Mouse (Mus musculus): Measurements from ENCODE around the gene Faf1. TPM values are rescaled to one million over a fixed set of nuclear protein-coding genes. Genes with fewer than 3 reads are reported as not detected.
A peak's percentile ranks its signal among the peaks of the same experiment; 100 is the strongest.

Gene Faf1
- total RNA-seq, 2 experiments from 2014 or later, result 26.8 to 27.6 TPM

DNA sequence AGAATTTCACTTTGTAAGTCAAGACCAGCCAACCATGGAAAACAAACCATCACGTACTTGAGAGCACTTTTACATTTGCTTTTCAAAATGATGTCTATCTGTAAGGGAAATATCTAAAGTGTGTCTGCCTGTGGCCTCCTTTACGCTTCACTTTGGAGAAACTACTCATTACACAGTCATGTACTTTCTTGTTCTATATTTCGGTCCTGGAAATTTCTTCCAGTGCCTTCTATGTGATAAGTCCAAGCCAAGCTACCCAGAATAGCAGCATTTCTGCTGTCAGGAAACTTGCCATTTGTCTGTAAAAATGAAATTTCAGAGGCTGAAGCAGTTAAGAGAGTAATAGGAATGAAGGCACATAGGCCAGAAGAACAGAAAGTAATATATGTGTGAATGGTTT lies 228.1 kb downstream of the Faf1 start:
- no peak for DNase-seq

DNA sequence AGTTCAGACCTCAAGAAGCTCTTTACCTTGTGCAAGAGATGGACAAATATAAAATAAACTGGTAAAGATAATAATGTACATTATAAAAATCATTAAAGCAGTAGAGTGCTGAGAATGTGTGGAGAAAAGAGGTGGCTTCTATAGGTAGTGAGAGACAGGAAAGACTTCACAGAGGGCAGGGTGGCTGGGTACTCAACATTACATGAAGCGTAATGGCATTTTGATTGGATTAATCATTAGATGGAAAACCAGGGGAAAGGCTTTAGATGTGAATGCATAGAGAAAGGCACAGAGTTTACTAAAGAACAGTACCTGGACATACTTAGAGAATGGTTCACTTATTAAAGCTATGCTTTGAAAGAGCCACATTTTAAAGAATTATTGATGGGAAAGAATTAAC lies 252.7 kb downstream of the Faf1 start:
- DNase-seq, result no peak

DNA sequence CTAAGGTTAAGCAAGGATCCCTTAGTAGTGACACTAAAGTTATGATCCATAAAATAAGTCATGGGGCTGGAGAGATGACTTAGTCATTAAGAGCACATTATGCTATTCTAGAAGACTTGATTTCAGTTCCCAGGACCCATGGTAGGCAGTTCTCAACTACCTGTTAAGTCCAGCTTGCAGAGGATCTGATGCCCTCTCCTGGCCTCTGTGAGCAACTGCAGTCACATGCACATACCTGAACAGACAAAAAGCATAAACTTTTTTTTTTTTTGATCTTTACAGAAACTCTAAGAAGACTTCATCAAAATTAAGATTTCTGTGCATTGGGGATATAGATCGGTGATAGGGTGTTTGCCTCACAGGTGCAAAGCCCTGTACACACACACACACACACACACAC lies 254.1 kb downstream of the Faf1 start:
- DNase-seq, result no peak

DNA sequence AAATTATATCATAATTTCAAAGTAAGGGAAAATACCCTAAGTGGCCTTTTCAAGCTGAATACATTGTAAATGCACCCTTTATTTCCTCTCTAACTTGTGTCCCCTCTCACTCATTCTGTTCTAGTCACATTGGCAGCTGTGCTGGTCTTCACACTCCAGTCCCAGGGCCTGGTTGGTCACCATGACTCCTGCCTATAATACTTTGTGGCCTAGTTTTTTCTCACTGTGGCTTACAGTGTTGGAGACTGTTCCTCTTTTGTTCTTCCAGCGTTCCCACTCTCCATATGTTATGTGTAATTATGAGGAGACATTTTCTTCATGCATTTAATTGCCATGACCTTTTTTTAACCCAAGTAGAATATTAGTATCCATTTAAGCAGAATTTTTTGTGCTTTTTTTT lies 254.5 kb downstream of the Faf1 start:
- no peak for DNase-seq

DNA sequence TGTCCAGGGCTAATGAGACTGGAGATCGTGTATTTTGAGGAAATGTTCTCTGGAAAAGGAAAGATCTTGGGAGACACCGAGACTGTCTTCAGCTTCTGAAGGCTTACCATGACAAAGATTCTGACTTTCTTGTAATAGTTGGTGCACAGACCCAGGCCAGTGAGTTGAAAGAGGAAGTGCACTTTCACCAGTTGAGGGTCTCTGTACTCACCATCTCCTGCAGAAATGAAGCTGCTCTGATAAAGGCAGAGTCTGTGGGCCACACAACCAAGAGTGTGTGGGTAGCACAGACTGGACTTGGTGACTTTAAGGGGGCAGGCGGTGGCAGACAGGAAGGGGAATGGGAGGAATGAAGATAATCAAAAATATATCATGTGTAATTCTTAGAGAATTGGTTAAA lies 260.2 kb downstream of the Faf1 start:
- no peak for DNase-seq

DNA sequence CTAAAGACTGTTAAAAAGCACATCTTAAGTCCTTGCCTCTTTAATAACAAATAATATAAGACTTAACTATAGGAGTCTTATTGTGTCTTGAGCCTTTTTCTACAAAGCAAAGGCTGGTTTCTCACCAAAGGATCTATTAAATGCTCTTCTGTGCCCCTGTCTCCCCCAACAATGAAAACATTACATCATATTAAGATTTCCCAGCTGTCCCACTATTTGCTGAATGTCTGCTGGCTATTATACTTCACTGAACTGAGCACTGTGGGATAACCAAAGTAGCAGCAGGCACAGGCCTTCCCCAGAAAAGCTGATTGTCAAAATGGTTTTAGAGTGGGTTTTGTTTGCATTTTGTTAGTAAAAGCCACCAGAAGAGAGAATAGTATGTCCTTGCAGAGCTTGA lies 262.9 kb downstream of the Faf1 start:
- DNase-seq, result no peak

DNA sequence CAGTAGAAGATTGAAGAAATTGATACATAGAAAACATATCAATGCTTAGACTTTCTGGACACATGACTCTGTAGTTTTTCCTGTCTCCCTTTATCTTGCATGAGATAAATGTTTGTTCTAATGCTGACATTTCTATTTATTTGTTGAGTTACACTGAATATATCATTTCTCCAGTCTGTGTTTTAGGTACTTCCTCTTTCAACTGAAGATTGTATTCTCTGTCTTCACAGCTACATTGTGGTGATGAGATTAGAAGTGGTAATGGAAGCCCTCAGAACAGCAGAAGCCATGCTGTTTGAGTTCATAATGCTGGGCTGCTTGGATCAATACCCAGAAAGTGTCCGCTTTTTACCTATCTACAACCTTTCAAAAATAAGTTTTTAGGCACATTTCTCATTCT lies 269.2 kb downstream of the Faf1 start:
- no peak for DNase-seq

DNA sequence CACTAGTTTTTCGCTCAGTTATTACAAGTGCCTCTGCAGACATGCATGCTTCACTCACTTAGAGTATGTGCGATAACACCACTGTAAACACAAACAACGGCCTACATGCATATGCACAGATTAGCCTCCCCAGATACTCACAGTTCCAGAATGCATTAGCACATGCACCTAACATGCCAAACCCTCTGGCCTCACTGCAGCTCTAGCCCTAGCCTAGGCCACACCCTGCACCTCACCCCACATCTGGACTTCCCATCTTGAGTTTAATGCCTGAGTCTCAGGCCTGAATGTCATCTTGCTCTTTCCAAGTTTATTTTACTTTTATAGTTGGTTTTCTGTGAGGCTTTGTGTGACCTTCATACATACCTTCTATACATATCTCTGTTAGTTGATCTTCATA lies 272.9 kb downstream of the Faf1 start:
- DNase-seq, result no peak

DNA sequence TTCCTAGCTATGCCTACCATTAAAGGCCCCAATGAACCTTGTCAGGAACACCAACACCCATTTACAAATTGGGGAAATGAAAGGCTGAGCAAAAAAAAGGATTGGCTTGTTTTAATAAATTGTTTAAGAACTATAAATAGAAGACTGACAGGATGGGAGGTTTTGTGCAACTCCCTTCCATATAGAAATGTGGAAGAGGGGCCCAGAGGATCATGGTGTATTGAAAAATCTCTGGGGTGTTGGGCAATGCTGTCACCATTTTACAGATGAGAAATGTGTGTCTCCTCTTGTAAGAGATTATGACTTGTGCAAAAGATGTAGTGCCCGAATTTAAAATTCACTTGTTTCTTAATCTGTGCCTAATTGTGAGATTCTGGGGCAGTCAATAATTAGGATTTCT lies 277.1 kb downstream of the Faf1 start:
- DNase-seq, result no peak

DNA sequence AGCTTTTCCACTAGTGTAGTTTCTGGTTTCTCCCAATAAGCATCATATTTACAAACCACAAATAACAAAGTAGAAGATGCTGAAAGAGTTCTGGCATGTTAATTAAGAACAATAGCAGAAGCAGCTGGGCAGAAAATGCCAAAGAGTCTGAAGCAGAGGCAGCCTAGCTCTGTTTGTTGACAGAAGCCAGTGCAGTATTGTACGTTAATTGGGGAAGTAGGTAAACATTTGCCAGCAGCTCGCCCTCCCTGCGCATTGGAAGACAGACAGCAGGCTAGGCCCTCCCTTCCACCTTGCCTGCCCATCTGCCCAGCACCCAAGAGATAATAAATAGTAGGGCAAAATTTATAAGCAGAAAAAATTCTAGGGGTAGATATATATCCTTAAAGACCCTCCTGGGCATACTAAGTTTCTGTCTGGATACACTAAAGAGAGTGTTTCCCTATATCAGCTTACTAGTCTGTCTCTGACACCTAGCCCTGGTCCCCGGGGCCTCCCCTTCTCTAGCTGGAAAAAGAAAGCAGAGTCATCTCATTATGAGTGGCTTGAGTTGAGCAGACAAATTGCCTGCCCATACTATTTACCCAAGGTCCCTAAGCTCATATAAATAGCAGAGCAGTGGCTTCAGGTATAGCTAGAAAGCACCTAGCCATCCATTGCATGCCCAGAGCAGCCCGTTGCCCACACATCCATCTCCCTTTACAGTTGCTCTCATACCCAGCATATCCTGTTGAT lies 284.0 kb downstream of the Faf1 start:
- no peak for DNase-seq

DNA sequence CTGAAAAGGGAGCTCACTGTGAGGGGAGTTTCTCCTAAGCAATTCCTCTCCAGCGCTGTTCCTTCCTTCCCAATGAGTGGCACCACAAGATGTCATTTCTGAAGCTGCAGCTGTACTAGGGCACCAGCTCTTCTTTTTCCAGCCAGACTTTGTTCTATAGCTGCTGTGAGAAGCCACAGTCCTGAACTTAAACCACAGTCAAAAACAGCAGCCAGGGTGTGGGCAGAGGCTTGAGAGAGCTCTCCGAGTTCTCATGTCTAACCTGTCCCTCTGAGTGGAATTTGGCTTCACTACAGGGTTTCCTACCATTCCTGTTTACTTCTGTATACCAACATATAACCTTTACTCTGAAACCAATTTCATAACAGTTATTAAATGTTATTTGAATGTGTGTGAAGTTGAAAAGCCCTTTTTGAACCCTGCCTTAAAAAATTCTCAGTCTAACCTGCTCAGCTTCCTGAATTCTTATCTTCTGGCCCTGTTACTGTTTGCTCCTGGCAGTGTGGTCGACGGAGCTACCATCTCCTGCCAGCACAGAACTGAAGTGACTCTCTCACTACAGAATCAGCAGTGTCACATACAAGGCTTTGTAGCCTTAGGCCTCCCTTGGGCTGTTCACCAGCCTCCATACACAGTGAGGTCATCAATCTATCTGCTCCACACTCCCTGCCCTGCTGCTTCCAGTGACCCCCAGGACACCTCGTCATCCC lies 287.3 kb downstream of the Faf1 start:
- DNase-seq, result no peak

DNA sequence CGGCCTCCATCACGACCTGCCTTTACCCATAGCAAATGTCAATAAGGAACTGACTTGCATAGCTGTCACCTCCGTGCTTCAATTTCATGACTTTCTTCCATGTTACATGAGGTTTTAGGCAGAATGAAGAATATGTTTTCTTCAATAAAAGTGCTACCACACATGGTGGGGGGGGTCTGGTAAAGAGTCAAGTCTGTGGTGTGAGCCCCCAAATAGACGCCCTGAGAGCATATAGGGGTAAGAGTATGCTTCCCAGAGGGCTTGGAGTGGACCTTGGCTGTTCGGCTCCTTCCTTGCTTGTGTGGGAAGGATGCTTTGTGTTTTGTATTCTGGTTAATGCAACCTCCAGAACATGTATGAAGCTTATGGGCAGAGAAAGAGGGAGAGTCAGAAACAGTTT lies 293.2 kb downstream of the Faf1 start:
- DNase-seq, result no peak

DNA sequence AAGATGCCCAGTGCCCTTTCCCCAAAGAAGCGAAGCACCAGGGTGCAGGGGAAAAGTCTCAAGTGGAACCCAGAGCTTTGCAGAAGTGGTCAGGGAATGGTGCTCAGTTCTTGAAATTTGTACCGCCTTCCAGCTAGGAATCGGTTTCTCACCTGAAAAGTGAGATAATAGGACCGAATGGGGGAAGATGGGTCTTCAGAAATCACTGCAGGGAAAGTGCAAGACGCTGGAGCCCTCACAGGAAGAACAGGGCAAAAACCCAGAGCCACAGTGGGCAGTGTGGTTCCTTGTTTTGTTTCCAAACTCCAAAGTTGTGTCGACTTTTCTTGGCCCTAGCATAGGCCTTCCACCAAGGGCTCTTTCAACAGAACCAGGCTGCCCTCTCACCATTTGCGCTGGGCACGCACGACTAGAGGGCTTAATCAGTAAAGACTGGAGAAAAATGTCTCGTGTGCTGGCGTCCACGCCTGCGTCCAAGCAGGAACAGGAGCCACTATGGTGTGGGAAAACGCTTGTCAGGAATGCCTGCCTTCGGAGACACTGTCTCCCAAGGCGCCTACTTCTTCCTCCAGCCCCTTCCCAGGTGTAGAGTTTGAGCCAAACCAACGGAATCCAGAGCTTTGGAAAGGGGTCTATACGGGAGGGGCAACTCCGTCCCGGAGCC lies 297.7 kb downstream of the Faf1 start:
- DNase-seq, result no peak

DNA sequence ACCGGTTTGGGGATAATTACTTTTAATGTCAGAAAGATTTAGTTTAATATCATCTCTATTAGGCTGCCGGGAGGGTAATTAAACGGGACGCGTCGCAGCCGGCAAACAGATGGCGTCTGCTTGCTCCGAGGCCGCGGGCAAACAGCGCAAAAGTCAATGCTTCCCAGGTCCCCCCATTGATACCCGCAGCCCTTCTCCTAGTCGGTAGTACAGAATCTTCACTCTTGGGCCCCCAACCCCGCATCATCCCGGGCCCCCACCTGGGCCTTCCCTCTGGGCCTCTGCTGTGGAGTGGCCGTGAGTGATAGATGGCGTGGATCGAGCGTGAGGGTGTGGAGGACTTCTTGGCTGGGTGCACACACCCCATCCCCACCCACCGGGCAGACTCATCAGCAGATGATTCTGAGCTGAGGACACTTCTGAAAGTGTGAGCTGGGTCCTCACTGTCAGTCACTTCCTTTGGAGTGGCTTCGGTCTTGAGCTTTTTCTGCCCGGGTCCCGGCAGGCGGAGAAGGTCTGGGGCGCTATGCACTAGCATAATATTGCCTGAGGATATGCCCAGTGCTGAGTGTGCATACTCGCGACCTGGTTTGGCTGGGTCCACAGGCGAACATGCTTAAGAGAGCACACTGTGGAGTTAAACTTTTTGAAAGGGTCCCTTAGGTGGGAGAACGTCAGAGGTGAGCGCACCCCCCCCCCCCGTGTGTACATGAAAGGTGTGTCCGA lies 298.4 kb downstream of the Faf1 start:
- DNase-seq, result no peak

DNA sequence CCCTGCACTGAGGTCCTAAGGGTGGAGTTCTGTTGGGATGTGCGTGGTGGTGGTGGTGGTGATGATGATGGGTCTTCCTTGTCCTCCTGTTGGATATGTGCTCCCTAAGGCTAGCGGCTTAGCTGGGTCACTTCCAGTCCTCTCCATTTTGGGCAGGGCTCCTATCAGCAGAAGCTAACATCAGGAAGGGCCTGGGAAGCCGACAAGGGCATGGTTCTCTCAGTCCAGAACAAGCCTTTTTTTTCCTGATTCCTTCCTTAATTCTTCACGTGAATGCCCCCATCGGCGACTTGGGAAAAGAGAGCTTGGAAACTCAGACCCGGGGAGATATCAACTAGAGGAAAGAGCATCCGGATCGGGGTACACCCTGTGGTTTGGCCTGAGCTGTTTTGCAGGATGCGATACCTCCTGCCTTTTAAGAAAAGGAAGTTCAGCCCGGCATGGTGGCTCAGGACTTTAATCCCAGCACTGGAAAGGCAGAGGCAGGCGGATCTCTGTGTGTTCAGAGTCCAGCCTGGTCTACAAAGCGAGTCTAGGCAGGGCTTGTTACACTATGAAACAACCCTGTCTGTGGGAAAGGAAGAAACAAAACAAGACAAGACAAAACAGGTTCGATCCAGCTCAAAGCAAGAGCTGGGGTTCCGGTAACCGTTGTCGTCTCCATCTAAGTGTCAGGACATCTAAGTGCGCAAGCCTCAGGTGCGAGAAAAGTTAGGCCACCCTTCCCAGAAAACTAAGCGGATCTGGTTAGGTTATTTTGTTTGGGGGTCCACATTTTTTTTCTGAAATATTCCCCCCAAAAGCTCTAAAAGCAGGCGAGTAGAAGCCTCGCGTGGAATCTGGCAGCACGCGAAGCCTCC lies 299.2 kb downstream of the Faf1 start:
- no peak for DNase-seq

DNA sequence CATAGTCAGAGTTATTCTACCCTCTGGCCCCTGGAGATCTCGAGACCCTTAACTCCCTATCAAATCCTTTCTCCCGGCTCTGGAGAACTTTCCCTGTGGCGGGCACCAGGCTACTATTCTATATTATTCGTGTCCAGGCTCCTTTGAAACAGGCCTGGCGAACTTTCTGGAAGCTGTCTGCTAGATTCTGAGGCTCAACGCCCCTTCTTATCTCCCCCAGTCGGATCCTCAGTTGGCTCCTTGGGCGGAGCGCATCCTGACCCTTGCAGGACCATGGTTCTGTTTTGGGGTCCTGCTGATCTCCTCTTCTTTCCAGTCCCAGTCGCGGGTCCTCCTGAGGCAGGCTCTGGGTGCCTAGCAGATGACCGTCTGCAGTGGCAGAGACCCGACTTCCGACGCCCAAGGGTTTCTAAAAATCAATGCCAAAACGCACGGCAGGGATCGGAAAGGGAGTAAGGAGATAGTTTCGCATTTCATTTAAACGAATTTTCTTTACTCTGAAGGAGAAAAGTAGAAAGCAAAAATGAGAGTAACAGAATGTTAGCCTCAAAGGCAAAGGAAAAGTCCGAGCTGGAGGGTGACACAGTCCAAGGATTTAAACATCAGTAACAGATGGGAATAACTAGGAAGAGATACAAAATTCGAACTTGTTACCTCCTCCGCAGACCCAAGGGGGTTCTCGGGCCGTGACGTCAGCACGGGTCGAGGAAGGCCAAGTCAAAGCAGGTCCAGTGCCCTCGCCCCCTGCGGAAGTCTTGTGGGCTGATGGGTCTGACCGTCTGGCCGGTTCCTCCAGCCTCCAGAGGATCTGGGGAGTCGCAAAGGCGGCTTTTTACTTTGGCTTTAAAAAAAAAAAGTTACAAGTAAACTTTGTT lies 300.1 kb downstream of the Faf1 start:
- DNase-seq, result peak; percentile 9

DNA sequence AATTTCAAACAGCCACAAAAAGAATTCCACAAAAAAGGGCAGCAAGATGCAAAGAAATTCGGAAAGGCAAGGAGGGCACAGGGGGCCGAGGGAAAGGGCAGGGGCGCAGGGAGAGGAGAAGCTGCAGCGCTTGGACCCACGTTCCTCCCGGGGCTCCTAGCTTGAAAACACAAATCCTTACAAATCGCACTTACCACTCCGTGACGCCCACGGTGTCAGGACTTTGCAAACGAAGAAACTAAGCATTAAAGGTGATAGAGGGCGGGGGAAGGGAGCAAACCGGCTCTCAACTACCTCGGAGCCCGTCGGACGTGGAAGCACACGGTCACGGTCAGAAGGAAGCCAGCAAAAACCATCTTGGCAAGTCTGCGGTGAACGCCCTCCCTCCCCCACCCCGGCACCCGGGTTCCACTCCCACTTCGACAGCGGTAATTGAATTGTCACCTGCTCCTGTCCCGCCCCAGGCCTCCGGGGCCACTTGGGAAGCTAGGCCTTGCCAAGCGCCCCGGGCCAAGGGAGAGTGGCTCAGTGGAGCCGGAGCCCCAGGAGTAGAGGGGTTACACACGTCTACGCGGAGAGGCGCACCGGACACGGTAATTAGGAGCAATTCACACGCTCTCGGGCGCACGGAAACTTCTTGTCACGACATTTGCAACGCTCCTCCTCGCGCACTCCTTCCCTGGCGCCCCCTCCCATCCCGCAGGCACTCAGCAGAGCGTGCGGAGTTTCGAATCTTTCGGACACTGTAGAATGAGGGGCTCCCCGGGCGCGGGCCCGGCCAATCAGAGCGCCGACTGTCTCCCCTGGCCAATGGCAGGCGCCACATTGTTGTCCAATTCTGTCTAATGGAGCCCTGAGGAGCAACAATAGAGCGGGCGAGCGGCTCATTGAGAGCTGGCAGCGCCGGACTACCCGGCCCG lies 301.0 kb downstream of the Faf1 start, which contains the start of gene Dmrta2:
Gene Dmrta2, plus strand, starts transcription at position 906 of the 920 bp plus-strand sequence.
- DNase-seq, result peak; percentile 21

DNA sequence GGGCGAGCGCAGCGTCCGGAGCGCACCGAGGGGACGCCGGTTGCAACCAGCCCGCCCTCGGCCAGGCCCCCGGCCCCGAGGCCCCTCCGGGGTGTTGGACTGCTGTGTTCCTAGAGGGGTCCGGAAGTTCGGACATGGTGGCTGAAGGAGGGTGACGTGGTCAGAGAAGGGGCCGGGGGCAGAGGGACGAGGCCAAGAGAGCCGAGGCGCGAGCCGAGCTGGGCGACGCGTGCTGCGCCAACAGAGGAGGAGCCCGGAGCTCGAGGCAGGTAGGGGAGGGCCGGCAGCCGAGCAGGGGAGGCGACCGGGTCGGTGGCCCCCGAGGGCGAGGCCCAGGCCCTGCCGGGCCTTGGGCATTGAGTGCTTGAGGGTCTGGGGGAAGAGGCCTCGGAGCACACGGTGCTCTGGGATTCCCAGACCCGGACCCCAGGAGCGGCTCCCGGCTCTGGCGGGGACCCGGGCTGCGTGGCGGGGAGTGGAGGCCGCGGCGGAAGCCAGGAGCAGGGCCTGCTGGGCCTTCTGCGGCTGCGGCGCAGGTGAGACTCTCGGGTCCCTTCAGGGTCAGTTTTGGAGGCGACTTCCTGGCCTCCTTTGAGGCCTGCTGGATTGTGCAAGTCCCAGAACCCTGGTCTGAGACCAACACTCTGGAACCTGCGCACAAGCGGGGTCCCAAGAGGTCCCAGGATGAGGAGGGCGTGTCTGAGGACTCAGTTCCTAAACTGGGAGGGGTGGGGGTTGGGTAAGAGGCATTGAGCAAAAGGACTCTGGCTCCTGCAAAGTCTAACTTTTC lies 301.9 kb downstream of the Faf1 start:
- DNase-seq, result peak; percentile 21

DNA sequence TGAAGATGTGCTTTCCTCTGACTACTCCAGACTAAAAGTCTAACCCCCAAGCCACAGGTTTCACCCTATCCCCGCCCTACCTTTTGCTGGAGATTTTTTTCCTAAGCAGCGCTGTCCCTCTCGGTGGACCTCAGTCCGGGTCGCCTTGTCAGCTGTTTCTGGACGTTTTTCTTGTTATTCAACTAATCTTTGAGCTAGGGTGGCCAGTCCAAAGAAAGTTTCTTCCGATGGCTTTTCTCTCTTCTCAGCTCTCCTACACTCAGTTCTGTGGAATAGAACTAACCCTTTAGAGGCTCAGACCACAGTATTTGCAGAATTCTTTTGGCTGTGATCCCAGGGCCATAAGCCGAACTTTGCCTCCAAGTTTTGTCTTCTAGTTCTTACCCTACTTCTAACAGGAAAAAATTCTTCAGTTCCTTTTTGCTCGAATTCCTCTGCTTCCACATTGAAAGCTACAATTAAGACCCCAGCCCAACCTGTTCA lies 302.5 kb downstream of the Faf1 start:
- no peak for DNase-seq

Data from gastrocnemius, postnatal 10 days (tissue).